Mouse (Mus musculus) C2C12 (cell line): ENCODE measurements at regions not wholly inside any gene's neighbourhood (a gene's known extent, or its start where the extent isn't known, plus 50 kb on each side); places are given as distances from the start of the nearest gene placed in this dataset.

Experiments
- CEBPB ChIP-seq: IDR thresholded peaks from one replicate; pipeline ENCODE4 v1.6.1; 2011; ENCODE audit warnings: low read depth, mild to moderate bottlenecking, control low read depth, moderate library complexity
- CTCF ChIP-seq: IDR thresholded peaks from one replicate; pipeline ENCODE4 v1.5.1; 2011; ENCODE audit not compliant: control insufficient read depth, insufficient read depth, insufficient read length
- FOSL1 ChIP-seq: IDR thresholded peaks from one replicate; pipeline ENCODE4 v1.8.0; 2011; ENCODE audit warnings: mild to moderate bottlenecking, low read length; ENCODE audit not compliant: poor library complexity, insufficient read depth, severe bottlenecking
- MYOD1 ChIP-seq: IDR thresholded peaks from one replicate; pipeline ENCODE4 v1.6.1; 2011; ENCODE audit warnings: low read depth; ENCODE audit not compliant: control insufficient read depth, insufficient read length
- MYOG ChIP-seq: IDR thresholded peaks from one replicate; pipeline ENCODE4 v1.6.1; 2011; ENCODE audit not compliant: control insufficient read depth, insufficient read length; ENCODE audit errors: extremely low read depth
- USF1 ChIP-seq: IDR thresholded peaks from one replicate; pipeline ENCODE4 v1.6.1; 2011; ENCODE audit warnings: low read depth, mild to moderate bottlenecking, control low read depth, moderate library complexity

DNA sequence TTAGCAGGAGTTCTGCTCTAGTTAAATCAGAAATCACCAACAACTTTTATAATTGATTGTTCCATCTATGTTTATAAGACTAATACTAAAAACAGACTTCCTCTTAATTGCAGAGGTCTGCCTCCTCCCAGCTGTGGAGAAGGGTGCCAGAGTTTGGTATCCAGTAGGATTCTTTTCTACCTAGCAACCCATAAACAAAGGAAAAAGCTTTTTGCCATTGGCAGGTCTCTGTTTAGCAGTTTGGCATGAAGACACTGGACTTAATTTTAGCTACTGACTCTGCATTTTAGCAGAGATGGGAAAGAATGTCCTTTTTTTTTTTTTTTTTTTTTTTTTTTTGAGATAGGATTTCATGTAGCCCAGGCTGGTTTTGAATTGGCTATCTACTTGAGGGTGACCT, 1628.4 kb downstream of the A830018L16Rik start:
- no peak for TF ChIP-seq CTCF
- TF ChIP-seq CEBPB, result no peak
- no peak for TF ChIP-seq MYOG
- TF ChIP-seq FOSL1, result no peak
- no peak for TF ChIP-seq USF1
- no peak for TF ChIP-seq MYOD1
